Mouse (Mus musculus) kidney, postnatal 10 days (tissue): ENCODE measurements around the gene Hnrnpab.

Source experiments
- DNase-seq: peaks from one replicate; pipeline ENCODE4 v3.0.0; 2021; ENCODE audit warnings: mixed read lengths

Gene Hnrnpab

DNA sequence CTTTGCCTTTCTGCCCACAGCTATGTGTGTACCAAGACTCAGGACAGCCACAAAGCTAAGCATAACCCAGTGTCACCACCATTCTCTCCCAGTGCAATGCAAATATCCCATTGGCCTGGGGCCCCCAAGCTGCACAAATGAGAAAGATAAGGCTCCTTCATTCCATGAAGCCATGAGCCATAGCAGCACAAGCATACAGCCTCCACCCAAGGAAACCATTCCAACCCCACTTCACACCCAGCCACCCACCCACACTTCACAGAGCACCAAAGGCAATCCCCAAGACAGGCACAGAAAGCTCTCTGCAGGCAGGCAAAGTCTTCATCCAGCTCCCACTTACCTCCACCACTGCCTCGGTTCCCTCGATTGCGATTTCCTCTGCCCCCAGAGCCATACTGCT lies 4.4 kb downstream of the Hnrnpab start:
- no peak for DNase-seq

DNA sequence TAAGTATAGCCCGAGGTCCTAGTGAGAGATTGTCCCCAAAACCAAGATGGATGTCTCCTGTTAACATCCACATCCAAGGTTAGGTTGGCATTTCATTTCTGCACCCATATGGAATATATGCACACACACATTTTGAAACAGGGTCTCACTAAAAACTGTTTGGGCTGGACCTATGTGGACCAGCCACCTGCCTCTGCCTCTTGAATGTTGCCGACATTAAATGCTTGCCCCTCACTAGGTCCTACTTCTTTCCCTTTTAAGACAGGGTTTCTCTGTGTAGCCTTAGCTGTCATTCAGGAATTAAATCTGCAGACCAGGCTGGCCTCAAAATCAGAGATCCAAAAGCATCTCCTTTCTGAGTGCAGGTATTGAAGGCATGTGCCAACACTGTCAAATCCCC lies 9.1 kb downstream of the Hnrnpab start:
- DNase-seq = no peak

DNA sequence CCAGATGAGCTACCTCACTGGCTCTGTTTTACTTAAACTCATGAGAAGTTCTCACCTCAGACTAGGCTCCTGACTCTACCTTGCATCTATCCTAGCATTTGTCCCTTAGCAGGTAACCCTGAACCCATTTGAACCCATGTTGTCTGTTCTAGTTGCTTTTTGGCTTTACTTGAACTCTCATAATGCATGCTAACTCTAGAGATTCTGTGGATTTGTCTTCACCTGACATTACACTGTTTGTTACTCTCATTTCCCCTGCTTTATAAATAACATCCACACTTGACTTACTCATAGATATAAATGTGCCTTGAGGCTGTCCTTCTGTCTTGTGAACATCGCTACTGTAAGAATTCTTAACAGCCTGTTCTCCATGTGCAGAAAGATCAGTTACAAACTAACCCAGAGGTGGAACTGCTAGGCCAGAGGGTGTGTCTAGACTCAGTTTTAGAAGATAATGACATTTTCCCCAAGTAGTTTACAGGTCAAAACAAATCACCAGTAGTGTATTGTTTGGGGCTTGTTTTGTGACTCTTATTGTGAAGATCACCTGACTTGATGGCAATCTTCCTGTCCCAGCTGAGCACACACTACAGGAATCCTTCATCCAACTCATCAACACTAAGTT lies 11.1 kb downstream of the Hnrnpab start:
- no peak for DNase-seq

DNA sequence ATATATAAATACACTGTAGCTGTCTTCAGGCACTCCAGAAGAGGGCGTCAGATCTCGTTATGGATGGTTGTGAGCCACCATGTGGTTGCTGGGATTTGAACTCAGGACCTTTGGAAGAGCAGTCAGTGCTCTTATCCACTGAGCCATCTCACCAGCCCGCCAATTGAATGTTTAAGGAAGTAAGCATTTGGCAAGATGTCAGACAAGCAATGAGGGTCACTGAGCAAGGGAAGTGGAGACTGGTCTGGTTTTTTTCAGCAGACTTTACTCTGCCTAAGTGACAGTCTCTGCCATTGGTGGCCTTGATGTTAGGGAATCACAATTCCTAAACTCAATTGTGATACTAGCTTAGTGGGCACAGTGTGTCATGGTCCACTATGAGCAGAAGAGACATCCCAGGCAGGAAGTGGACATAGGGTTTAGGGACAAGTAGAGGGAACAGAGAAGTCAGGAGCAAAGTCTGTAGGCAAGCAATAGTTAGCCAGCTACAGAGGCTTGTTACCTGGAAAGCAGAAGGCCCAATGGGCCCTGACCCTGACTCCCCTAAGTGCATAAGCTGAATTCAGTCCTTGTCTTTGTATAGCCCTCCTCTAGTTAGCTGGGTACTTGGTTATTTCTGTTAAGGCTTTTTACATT lies 11.8 kb downstream of the Hnrnpab start:
- no peak for DNase-seq

DNA sequence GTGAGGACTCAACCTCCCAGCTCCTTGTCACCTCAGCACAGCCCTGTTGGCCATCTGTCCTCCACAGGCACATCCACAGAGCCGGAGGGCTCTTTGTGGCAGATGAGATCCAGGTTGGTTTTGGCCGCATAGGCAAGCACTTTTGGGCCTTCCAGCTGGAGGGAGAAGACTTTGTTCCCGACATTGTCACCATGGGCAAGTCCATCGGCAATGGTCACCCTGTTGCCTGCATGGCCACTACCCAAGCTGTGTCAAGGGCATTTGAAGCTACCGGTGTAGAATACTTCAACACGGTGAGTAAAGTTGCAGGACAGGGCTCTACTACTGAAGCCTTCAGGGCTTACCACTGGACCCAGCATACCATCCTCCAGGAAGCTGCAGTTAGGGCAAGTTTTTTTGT lies 12.8 kb downstream of the Hnrnpab start:
- no peak for DNase-seq

DNA sequence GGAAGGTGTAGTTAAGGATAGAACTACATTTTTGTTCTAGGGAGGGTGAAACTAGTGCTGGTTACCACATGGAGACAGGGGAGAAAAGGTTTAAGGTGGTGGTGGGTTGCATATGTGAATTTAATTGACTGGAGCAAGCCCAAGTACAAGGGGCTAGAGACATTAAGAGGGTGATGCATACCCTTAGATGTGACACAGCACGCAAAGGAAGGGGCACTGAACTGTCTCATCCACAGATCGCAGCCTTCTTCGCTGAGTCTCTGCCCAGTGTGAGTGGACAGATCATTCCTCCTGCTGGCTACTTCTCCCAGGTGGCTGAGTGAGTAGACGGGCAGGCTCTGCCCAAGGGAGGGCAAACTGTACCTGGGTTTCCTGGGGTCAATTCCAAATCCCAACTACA lies 13.3 kb downstream of the Hnrnpab start:
- DNase-seq = no peak

DNA sequence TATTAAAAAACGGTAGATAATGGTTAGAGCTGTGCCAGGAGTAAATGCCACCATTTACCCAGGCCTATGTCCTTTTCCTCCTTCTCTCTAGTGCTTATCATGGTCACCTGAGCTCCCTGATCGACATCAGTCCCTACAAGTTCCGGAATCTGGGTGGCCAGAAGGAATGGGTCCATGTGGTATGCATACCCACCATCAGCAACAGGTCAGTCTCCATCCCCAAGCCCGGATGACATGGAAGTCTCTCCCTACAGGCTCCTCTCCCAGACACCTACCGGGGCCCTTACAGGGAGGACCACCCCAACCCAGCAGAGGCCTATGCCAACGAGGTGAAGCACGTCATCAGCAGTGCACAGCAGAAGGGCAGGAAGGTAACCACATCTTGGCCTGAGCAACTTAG lies 14.7 kb downstream of the Hnrnpab start:
- no peak for DNase-seq

DNA sequence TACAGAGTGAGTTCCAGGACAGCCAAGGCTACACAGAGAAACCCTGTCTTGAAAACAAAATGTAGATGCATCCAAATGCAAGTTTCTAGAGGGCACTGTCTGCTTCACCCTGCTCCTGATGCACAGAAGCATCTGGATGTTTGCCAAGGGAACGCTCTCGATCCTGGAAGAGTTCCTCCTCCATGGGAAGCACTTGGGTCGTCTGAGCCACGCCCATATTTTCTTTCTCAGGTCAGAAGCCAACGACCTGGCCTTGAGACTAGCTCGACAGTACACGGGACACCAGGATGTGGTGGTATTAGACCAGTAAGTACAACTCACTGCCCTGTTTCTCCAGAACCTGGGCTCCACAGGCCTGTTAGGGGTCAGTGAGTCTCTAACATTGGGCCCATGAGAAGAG lies 15.5 kb downstream of the Hnrnpab start:
- peak; percentile 40 for DNase-seq

DNA sequence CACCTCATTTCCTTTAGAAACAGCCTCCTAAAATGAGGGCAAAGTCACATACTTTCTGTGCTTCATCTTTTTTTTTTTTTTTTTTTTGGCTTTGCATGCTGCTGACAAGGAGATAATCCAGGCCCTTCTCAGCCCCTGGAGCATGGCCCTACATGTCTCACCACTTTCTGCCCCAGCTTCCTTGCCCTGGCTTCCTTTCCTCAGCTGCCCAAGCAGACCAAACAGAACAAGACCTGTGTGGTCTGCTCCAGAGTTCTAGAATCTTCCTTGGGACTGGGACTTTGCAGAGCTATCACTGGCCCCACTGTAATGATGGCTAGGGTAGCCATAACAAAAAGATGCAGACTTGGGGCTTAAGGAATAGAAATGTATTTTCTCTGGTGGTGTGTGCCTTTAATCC lies 16.6 kb downstream of the Hnrnpab start:
- no peak for DNase-seq

DNA sequence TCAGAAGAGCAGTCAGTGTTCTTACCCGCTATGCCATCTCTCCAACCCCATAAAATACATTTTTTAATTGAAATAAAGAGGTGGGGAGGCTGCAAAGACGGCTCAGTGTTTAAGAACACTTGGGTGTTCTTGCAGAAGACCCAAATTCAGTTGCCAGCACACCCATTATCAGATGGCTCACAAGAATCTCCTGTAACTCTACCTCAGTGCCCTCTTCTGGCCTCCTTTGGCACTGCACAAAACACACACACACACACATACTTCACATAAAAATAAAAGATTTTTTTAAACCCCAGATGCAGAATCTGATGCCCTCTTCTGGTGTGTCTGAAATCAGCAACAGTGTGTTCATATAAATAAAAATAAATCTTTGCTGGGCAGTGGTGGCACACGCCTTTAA lies 17.8 kb downstream of the Hnrnpab start:
- no peak for DNase-seq

DNA sequence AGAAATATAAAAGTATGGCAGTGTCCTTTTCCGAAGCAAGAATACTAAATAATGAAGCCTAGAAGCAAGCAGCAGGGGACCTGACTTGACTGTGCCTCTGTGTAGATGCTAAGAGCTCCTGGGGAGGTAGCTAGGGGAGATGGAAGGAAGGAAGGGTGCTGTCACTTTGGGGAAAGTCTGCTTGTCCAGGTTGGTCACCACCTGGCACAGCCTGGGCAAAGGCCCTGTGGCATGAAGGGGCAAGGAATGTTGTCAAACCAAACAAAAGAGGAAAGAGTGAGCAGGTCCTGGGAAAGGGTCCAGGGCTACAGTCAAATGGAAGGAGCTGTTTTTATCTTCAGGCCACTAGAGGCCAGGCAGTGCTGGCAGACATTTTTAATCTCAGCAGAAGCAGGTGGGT lies 19.6 kb downstream of the Hnrnpab start:
- DNase-seq = no peak

DNA sequence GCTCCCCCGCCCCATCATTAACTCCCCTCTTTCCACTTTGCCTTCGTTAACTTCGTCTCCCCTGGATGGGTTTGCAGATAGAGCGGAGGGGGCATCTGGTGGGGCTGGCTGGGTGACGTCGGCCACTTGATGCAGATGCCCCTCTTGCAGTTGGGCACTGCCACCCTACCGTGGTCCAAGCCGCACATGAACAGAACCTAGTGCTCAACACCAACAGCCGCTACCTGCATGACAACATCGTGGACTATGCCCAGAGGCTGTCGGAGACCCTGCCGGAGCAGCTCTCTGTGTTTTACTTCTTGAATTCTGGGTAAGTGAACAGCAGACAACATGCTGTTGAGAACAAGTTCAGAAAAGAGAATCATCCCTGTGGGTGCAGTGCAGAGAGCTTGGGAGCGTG lies 20.2 kb downstream of the Hnrnpab start:
- DNase-seq = no peak

DNA sequence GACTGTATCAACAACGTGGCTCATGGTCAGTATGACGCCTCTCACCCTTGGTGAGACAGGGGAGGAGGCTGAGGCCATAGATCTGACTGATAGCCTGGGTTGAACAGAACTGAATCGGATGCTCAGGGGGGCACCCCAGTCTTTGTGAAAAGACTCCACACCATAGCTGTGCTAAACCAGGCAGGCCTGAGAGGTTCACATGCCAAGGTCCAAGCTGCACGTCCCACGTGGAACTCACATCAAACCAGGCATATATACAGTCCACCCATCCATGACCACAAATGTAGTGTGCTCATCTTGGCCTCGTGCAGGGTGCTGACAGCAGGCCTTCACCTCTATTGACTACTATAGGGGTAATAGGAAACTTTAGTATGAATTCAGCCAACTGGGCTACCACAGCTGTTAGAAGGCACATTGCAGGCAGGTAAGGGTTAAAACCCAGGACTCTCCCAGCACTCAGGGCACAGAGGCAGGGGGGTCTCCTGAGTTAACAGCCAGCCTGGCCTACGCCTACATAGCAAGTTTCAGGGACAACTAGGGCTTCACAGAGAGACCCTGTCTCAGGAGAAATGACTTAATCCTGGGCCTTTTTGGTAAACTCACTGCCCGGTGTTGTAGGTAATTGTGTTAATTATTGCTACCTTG lies 20.9 kb downstream of the Hnrnpab start:
- DNase-seq = peak; percentile 44

DNA sequence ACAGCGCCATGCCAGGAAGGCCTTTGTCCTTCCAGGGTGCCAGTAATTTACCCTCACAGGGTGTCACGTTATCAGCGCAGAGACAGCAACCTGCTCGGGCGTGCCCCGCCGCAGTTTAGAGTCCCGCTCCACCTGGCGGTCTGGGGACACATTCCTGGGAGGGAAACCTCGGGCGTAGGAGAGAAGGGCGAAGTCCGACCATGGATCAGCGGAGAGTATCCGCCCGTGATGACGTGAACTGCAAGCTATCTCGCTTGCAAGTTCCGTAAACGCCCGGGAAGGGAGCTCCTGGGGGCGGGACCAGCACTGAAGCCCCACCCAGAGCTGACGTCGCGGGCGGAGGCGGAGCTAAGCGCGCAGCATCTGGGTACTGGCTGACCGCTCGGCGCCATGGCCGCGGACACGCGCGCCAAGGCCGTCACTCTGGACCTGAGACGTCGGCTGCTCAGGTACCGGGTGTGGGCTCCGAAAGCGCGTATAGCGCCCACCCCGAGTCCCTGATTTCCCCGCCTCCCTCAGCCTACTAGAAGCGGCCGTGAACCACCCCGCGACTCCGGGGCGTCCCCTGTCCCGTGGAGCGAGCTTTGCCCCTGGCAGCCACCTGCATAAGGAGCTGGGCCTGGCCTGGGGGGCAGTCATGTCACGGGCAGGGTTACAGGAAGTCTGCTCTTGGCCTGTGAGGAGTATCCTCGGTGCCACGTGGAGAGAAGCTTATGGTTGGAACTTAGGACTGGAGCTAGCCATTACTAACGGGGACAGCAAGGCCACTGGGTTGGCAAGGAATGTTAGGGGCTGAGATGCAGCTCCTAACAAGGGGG lies 22.0 kb downstream of the Hnrnpab start, which contains the start of gene Phykpl:
Gene Phykpl, plus strand, starts transcription at position 327 of the 818 bp plus-strand sequence.
- DNase-seq = peak; percentile 98

DNA sequence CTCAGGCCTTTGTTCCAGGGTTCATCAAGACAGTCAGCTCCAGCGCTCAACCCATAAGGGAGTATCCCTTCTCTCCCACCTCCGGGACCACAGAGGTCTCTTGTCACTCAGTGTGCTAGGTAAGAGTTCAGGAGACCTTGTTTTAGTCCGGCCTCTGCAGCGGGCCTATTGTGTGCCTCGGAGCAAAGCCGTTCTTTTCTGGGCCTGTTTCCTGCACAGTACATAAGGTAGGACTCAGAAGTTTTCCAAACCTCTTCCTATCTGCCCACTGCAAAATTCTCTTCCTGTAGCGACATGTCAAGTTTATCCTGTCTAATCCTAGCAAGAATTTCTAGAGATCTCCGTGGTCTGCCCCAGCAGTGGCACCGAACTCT lies 22.6 kb downstream of the Hnrnpab start:
- DNase-seq = peak; percentile 51

DNA sequence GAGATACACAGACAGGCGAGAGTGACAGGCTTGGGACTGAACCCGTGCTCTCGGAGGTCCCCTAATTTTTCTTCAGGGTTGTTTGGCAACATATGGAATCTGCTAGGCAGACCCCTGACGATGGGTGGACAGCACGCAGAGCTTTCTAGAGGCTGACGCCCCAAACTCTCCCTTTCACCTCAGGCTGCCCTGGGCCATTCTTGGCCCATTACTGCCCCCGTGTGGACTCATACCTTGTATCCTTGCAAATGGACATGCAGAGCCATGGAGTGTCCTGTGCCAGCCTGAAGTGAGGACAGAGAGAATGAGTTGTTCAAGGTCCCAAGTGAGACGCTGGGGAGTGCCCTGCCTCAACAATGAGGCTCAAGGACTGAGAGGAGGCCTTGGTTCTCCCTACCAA lies 23.9 kb downstream of the Hnrnpab start:
- peak; percentile 89 for DNase-seq

DNA sequence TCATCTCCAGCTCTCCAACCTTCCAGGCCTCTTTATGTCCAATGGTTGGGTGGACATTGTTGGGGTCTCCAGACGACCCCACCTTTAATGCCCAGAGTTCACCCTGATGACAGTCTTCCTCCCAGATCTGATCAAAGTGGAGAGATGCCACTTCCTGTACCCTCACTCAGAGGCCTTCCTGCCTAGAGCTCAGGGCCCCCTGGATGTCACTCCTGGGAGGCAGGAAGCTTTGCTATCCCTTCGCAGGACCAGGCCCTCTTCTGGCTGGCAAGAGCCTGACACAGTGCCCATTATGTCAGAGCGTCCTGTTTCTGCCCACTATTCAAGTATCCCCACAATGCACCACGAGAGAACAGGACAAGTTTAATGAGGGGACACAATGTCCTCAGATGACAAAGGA lies 27.6 kb downstream of the Hnrnpab start:
- DNase-seq = no peak

DNA sequence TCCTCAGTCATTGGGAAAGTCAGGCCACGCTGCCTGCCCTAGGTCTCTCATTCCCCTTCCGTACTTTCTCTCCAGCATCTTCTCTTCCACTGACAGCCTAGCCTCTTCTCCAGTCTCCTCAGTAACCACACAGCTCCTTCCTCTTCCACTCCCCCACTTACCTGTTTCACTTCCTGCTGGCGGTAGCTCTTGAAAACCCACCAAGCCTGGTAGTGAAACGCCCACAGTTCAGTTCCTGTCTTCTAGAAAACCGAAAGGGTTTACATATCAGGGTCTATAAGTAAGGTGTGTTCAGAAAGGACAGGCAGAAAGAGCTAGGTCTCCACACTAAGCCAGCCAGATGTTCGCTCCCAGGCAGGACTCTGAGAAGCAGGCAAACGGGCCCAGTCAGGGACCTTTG lies 29.1 kb downstream of the Hnrnpab start:
- no peak for DNase-seq

DNA sequence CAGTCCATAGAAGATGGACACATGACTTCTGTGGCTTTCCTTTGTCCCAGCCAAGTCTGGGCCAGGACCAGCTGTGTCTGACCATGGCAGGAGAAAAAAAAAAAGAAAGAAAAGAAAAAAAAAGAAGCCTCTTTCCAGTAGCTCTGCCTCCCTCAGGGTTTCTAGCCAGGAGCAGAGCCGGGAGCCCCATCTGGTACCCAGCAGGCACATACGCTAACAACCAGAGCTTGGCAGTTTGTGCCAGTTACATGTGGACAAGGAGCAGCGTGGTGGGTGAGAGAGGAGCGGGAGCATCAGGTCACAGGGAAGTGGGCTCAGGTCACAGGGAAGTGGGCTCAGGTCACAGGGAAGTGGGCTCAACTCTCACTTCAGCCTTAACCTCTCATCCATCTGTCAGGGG lies 30.2 kb downstream of the Hnrnpab start:
- no peak for DNase-seq

DNA sequence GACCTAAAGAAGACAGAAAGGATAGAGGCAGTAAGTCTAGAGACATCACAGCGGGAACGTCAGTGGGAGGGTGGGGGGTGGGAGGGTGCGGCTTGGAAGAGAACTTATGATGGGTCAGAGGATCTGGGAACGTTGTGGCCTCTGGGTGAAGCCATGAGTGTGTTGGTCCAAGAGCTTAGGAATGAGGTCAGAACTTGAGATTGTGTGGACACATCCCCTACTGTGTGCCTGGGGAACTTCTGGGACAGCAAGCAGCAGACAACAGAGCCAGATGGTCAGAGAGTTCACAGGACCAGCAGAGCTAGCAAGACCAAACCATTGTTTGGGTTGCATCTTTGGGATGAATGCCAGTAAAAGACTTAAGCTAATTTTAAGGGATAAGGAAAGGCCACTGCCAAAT lies 37.8 kb downstream of the Hnrnpab start:
- no peak for DNase-seq

DNA sequence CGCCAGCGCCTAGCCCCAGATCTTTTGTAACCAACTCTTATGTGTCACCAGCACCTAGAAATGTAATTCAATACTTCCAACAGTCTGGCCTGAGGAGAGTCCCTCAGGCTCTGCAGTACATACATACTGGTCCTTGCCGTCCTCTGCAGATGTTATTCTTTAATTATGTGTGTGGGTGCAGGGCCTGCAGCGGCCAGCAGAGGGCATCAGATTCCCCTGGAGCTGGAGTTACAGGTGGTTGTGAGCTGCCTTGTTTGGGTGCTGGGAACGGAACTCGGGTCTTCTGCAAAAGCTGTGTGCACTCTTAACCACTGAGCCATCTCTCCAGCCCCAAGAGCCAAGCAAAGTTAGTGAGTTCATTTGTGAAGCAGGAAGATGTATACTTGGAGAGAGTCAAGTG lies 40.7 kb downstream of the Hnrnpab start:
- no peak for DNase-seq

DNA sequence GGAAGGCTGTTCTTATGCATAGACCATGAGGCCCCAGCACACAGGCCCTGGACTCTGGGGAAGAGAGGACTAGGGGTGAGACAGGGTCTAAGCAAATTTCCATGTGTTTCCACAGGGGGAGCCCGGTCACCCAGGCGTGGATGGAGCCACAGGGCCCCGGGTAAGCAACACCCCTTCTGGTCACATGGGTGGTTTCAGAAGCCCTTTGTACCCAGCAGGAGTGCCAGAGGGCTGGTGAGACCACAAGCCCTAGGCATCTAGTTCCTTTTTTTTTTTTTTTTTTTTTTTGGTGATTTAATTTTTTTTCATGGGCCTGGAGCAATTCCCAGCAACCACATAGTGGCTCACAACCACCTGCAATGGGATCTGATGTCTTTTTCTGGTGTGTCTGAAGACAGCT lies 41.6 kb downstream of the Hnrnpab start:
- peak; percentile 56 for DNase-seq

DNA sequence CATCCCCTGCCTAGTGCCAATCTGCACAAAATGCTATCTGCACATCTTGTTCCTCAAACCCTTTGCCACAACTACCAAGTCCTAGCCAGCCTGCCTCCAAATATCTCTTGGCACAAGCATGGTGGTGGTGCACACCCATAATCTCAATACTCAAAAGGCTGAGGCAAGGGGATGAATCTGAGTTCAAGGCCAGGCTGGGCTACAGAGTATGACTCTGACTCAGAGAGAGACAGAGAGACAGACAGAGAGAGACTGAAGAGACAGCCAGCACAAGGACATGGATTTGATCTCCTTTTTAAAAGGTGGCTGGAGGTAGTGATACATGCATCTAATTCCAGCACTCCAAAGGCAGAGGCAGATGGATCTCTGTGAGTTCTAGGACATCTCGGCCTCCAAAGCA lies 43.4 kb downstream of the Hnrnpab start:
- no peak for DNase-seq

DNA sequence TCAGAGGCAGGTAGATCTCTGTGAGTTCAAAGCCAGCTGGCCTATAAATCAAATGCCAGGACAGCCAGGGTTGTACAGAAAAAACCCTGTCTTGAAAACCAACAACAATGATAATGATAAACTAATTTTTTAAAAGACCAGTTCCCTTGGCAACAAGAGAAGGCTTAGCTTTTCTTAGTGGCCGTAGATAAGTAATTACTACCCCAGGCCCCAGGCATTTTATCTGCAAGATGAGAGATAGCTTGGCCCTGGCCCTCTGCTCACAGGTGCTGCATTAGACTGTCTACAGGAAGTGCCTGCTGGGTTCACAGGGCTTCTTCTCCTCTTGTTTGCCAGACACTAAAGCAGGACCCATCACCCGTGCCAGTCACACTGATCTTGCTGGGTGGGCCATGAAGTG lies 51.6 kb downstream of the Hnrnpab start:
- no peak for DNase-seq
